Mouse (Mus musculus) olfactory bulb, adult 2 months (tissue): Measurements from ENCODE around the gene 2010300C02Rik.

Experiments used
- CTCF ChIP-seq: fragments of 200-500 bp; IDR thresholded peaks from 2 replicates; pipeline ENCODE4 v1.5.1; 2012; ENCODE audit warnings: low read depth, mild to moderate bottlenecking, low read length, moderate library complexity; ENCODE audit not compliant: insufficient read depth
- POLR2A ChIP-seq: fragments of 200-500 bp; IDR thresholded peaks from 2 replicates; pipeline ENCODE4 v1.6.1; 2012; ENCODE audit warnings: mild to moderate bottlenecking, low read depth, low read length, moderate library complexity; ENCODE audit not compliant: insufficient read depth

GRCm38 (mm10) chr1:37721092-37721491, 1.2 kb upstream of the 2010300C02Rik start:
- TF ChIP-seq POLR2A (no peak), CTCF (no peak)
